Mouse (Mus musculus) small intestine, adult 2 months (tissue): ENCODE data around the gene Slc45a1. TPM values are rescaled to one million over a fixed set of nuclear protein-coding genes. Genes with fewer than 3 reads are reported as not detected.

ENCODE experiments used
- H3K27ac ChIP-seq: fragments of 200-500 bp; 2 replicates; pipeline ENCODE4 v1.5.1; 2012; ENCODE audit warnings: low read depth, low read length, control low read depth, inconsistent platforms; ENCODE audit not compliant: insufficient read depth
- H3K27me3 ChIP-seq: fragments of 200-500 bp; 2 replicates; pipeline ENCODE4 v1.6.1; 2012; ENCODE audit warnings: mild to moderate bottlenecking, moderate library complexity, low read length, inconsistent platforms; ENCODE audit not compliant: control insufficient read depth, insufficient read depth
- H3K36me3 ChIP-seq: fragments of 200-500 bp; 2 replicates; pipeline ENCODE4 v1.6.1; 2012; ENCODE audit warnings: mild to moderate bottlenecking, low read length, control low read depth, inconsistent platforms; ENCODE audit not compliant: control insufficient read depth, insufficient read depth
- H3K4me1 ChIP-seq: fragments of 200-500 bp; 2 replicates; pipeline ENCODE4 v1.6.1; 2012; ENCODE audit warnings: low read length, inconsistent platforms, mixed read lengths; ENCODE audit not compliant: control insufficient read depth, insufficient read depth, insufficient read length
- H3K4me3 ChIP-seq: fragments of 200-500 bp; 2 replicates; pipeline ENCODE4 v1.5.1; 2012; ENCODE audit warnings: low read depth, mild to moderate bottlenecking, control low read depth, inconsistent platforms, low read length, moderate library complexity
- CTCF ChIP-seq: fragments of 200-500 bp; IDR thresholded peaks from 2 replicates; pipeline ENCODE4 v1.5.1; 2012; ENCODE audit warnings: low read depth, mild to moderate bottlenecking, control low read depth, inconsistent platforms, low read length, moderate library complexity, mixed read lengths; ENCODE audit not compliant: insufficient replicate concordance, insufficient read length; ENCODE audit errors: extremely low read depth
- POLR2A ChIP-seq: fragments of 200-500 bp; IDR thresholded peaks from 2 replicates; pipeline ENCODE4 v1.6.1; 2012; ENCODE audit warnings: low read depth, mild to moderate bottlenecking, control low read depth, inconsistent platforms, low read length, moderate library complexity
- WGBS: fragments of 180-500 bp; shearing (Covaris S2); methylation state at CpG from one replicate; pipeline ENCODE4 v1.1.7; 2018; 5-methylcytosine and 5-hydroxymethylcytosine counted together
- polyA plus RNA-seq: library from polyadenylated mRNA; depleted of rRNA; stranded (reverse); fragments of >200 nt; gene quantifications from 2 replicates; pipeline ENCODE4 v1.2.3, GENCODE M21; 2012

The Slc45a1 gene
- polyA plus RNA-seq, 1 experiment: 0.38 TPM

- Histone ChIP-seq H3K4me1 (peaks cover 34% of the 10 kb centered on the region), H3K4me3 (no peak overlapping the region), H3K27me3 (no peaks in the 10 kb centered on the region), H3K36me3 (peaks cover 7% of the 10 kb centered on the region), H3K27ac (0 out of 2 replicates have a peak overlapping the region, but pooled peaks have one; percentile 1)
- no peak for TF ChIP-seq POLR2A
- no peak for TF ChIP-seq CTCF
- 70% methylated on average over 4 of the region's 4 CpGs for WGBS
Observed at GRCm38 (mm10) chr4:150594298-150594829, 57.6 kb downstream of the Slc45a1 start.

GRCm38 (mm10) chr4:150593473-150594217 lies 58.3 kb downstream of the Slc45a1 start:
- WGBS: 38% methylated on average over 4 of the region's 4 CpGs

GRCm38 (mm10) chr4:150592087-150592486 lies 59.9 kb downstream of the Slc45a1 start:
- TF ChIP-seq CTCF (no peak), POLR2A (no peak)
- Histone ChIP-seq H3K27ac (peak overlapping the region; percentile 26; the same call in 1 of the 2 replicates), H3K36me3 (peaks cover 3% of the 10 kb centered on the region; the same call in 1 of the 2 replicates), H3K4me3 (no peak overlapping the region), H3K27me3 (no peaks in the 10 kb centered on the region), H3K4me1 (peaks cover 41% of the 10 kb centered on the region)
- 24% methylated on average over 6 of the region's 6 CpGs for WGBS

More at GRCm38 (mm10) chr4:150593473-150594217, 58.3 kb downstream of the Slc45a1 start:
- no peaks in the 10 kb centered on the region for H3K27me3 ChIP-seq
- H3K36me3 ChIP-seq: peaks cover 5% of the 10 kb centered on the region; the same call in 1 of the 2 replicates
- H3K4me3 ChIP-seq: no peak overlapping the region
- H3K27ac ChIP-seq: 0 out of 2 replicates have a peak overlapping the region, but pooled peaks have one; percentile 12
- H3K4me1 ChIP-seq: peaks cover 34% of the 10 kb centered on the region
- TF ChIP-seq POLR2A (no peak), CTCF (no peak)

GRCm38 (mm10) chr4:150591602-150592001 lies 60.4 kb downstream of the Slc45a1 start:
- TF ChIP-seq POLR2A: no peak
- no peak for TF ChIP-seq CTCF
- Histone ChIP-seq H3K4me3 (no peak overlapping the region), H3K36me3 (peaks cover 3% of the 10 kb centered on the region; the same call in 1 of the 2 replicates), H3K27ac (no peak overlapping the region), H3K4me1 (peaks cover 41% of the 10 kb centered on the region), H3K27me3 (no peaks in the 10 kb centered on the region)
- 64% methylated on average over 4 of the region's 4 CpGs for WGBS

GRCm38 (mm10) chr4:150590621-150591282 lies 61.2 kb downstream of the Slc45a1 start:
- Histone ChIP-seq H3K27ac (no peak overlapping the region), H3K4me1 (peaks cover 36% of the 10 kb centered on the region)
- no peak for TF ChIP-seq CTCF
- no peak for TF ChIP-seq POLR2A

GRCm38 (mm10) chr4:150588300-150588621 lies 63.7 kb downstream of the Slc45a1 start:
- no peak overlapping the region for H3K4me3 ChIP-seq
- no peaks in the 10 kb centered on the region for H3K27me3 ChIP-seq
- peaks cover 43% of the 10 kb centered on the region for H3K4me1 ChIP-seq
- peaks cover 3% of the 10 kb centered on the region; the same call in 1 of the 2 replicates for H3K36me3 ChIP-seq
- no peak overlapping the region for H3K27ac ChIP-seq
- no peak for TF ChIP-seq POLR2A
- no peak for TF ChIP-seq CTCF
- 36% methylated on average over 2 of the region's 2 CpGs for WGBS

More at GRCm38 (mm10) chr4:150590621-150591282, 61.2 kb downstream of the Slc45a1 start:
- H3K36me3 ChIP-seq: peaks cover 3% of the 10 kb centered on the region; the same call in 1 of the 2 replicates
- 26% methylated on average over 3 of the region's 3 CpGs for WGBS
- H3K4me3 ChIP-seq: no peak overlapping the region
- H3K27me3 ChIP-seq: no peaks in the 10 kb centered on the region
